Mouse (Mus musculus): ENCODE results near the gene Fam118a. TPM values are rescaled to one million over a fixed set of nuclear protein-coding genes. Genes with fewer than 3 reads are reported as not detected.

The Fam118a gene
- 6.2 and 10.4 TPM in 2 replicates for total RNA-seq (2023)

GRCm38 (mm10) chr15:85028648-85029047, at the start of gene Fam118a:
Fam118a (plus strand) TSS chr15:85028948.

DNA sequence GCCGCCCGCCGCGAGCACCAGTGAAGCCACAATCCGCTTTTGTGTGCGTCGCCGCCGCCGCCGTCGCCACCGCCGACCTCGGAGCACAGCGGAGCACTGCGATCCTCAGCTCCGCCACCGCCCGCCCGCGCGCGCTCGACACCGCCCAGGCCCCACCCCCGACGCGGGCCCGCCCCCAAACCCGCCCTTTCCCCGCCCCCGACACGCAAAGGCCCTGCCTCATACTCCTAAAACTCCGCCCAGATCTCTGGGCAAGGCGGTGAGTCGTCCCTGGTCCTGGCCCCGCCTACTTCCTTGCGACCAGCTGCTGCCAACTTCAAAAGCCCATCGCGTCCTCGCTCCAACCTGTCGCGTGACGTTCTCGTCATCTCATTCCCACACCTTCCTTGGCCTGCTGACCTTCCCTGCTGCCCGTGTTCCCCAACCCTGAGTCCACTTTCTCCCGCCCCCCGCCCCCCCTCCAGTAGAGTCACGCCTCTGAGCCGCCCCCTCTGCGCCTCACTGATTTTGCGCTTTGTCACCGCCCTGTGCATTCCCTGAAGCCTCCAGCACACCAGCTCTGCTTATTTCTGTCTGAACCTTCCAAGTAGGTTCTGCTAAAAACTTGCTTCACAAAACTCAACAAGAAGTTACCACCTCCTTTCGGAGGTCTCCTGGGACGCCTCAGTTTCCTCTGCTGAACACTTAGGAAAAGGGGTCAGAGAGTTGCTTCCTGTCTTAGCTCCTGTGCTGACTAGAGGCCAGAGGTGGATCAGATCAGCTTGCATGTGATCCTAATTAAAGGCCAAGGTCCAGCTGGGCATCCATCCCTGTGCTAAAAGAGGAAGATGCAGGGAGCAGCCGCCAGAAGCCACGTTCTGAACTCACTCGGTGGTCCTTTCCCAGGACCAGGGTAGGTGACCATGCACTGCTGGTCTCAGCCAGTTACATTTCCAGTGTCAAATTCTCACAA, 40.6 kb upstream of the Fam118a start, which contains the start of gene 5031439G07Rik:
Gene 5031439G07Rik, minus strand, starts transcription at position 678 of the 952 bp plus-strand sequence.

GRCm38 (mm10) chr15:85016951-85017664, 11.6 kb upstream of the Fam118a start, which contains the start of gene Upk3a:
Upk3a (plus strand) TSS chr15:85017141.

Other genes starting within 250 kb of the Fam118a start
- gene Phf21b, start 172.9 kb upstream of the Fam118a start, total RNA-seq (2023) = 0.82 and 3.6 TPM in 2 replicates
- gene Gm29666, start 108.9 kb upstream of the Fam118a start, total RNA-seq (2023) = 0.34 and 0.38 TPM in 2 replicates
- 63.2 and 64.0 TPM in 2 replicates for gene Nup50, start 105.5 kb upstream of the Fam118a start, total RNA-seq (2023)
- gene 5031439G07Rik, start 40.4 kb upstream of the Fam118a start, total RNA-seq (2023) = 90.0 and 111 TPM in 2 replicates
- not detected in 2 replicates for gene Upk3a, start 11.8 kb upstream of the Fam118a start, total RNA-seq (2023)
- not detected in 2 replicates for gene Smc1b, start 103.0 kb downstream of the Fam118a start, total RNA-seq (2023)
- not detected in 2 replicates for gene Ribc2, start 103.1 kb downstream of the Fam118a start, total RNA-seq (2023)
- 1.8 and 3.0 TPM in 2 replicates for gene Fbln1, start 177.0 kb downstream of the Fam118a start, total RNA-seq (2023)

Data from neutrophil, adult 65 days (primary cell).